Mouse (Mus musculus) ES-E14 (cell line): Measurements from ENCODE around the gene Dok1.

Experiments
- CHD2 ChIP-seq: IDR thresholded peaks from 2 replicates; pipeline ENCODE4 v1.6.1; 2014; ENCODE audit warnings: mild to moderate bottlenecking, low read depth, low read length, inconsistent platforms
- ZC3H11A ChIP-seq: IDR thresholded peaks from 2 replicates; pipeline ENCODE4 v1.6.1; 2012; ENCODE audit warnings: low read depth, mild to moderate bottlenecking, inconsistent platforms, low read length, borderline replicate concordance

DNA sequence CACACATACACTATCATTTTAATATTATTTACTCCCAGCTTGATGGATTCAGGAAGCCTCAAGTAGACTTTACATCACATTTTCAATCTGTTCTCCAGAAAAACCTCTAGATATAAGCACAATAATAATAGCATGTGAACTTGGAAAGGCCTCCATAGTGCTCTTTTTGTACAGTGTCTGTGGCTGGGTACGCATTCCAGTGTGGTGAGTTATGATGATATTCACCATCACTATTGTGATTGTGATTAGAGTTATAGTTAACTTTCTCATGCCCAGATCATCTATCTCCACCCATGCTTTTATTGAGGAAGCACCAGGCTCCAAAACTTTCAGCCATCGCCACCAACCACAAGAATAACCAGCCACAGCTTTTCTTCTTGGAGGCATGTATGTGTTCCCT is 9.5 kb downstream of the Dok1 start:
- TF ChIP-seq ZC3H11A, result no peak
- no peak for TF ChIP-seq CHD2
